Mouse (Mus musculus) erythroblast, embryonic 14.5 days (primary cell): ENCODE data around the gene Olfr138.

ENCODE experiments used
- GATA1 ChIP-seq: IDR thresholded peaks from 2 replicates; pipeline ENCODE4 v1.6.1; 2012; ENCODE audit warnings: low read length, inconsistent platforms, mixed read lengths
- TAL1 ChIP-seq: IDR thresholded peaks from 3 replicates; pipeline ENCODE4 v1.6.1; 2012; ENCODE audit warnings: low read length, inconsistent platforms, mixed read lengths

GRCm38 (mm10) chr17:38307470-38307869, 46.6 kb downstream of the Olfr138 start, which contains the start of gene Olfr137:
- no peak for TF ChIP-seq TAL1
- TF ChIP-seq GATA1, result no peak
